Mouse (Mus musculus) stomach, postnatal 0 days (tissue): ENCODE data around the gene Scrn3.

Source experiments
- CTCF ChIP-seq: IDR thresholded peaks from 2 replicates; pipeline ENCODE4 v1.5.1; 2016; ENCODE audit warnings: antibody characterized with exemption, low read depth, mild to moderate bottlenecking, moderate library complexity
- EP300 ChIP-seq: optimal IDR thresholded peaks from 2 replicates; pipeline ENCODE3; 2016; ENCODE audit warnings: antibody characterized with exemption

- TF ChIP-seq CTCF (no peak), EP300 (no peak)
These were observed 34.7 kb downstream of the Scrn3 start for GRCm38 (mm10) chr2:73347136-73347535.
